8 mouse cellular contexts compared by ENCODE assay signal in genomic region chr11:97279405-97280215, GRCm38 (mm10). TPM values are rescaled to one million over a fixed set of nuclear protein-coding genes. Genes with fewer than 3 reads are reported as not detected.
DNase-seq lines count a peak whose midpoint lies in the region; ATAC-seq and TF ChIP-seq lines count a peak whose summit lies in the region.

No protein-coding gene starts in this region.

- TF ChIP-seq CTCF in Patski (IDR thresholded peaks at IDR 0.05) = no peak

- in situ Hi-C loops in Patski (cut with MboI; ENCODE audit: low pct_unique_long_range_greater_than_20kb) = loop anchor here (5.0 kb wide), 1 partner anchor 33 kb away; no protein-coding TSS in a partner anchor

- no peak for DNase-seq in Patski (ENCODE audit: low read depth, low spot score)
- DNase-seq in cerebellum, adult 9-10 months = peak; percentile 58
- DNase-seq in hindbrain, embryonic 11.5 days (ENCODE audit: low spot score) = peak; percentile 84
- peak; percentile 38 to 51 for DNase-seq in layer of hippocampus, postnatal 25 days (ENCODE audit: extremely low spot score in 1 of 2, low spot score in 1 of 2)
- DNase-seq in lung, postnatal 14 days = peak; percentile 49
- DNase-seq in retina, embryonic 14.5 days (ENCODE audit: low spot score) = peak; percentile 85
- DNase-seq in urinary bladder, postnatal 36 days (ENCODE audit: low spot score in 2 of 2) = peak; percentile 22 to 42

- CTCF ChIA-PET in Patski (lab: Charles Lee) = interaction anchor here (3.8 kb wide), 1 partner anchor 31 kb away, joined by 16 read pairs; no protein-coding TSS in a partner anchor

- H3K9ac ChIP-seq in hindbrain, embryonic 11.5 days (ENCODE audit: low read depth, low read length) = peak overlapping the region; percentile 99

- no peaks in the 10 kb centered on the region for H3K9me3 ChIP-seq in hindbrain, embryonic 11.5 days (ENCODE audit: control insufficient read depth, low read length)

- H3K4me3 ChIP-seq in hindbrain, embryonic 11.5 days (ENCODE audit: low read depth, low read length) = peak overlapping the region; percentile 99

- no peaks in the 10 kb centered on the region for H3K27me3 ChIP-seq in Patski
- H3K27me3 ChIP-seq in hindbrain, embryonic 11.5 days (ENCODE audit: control insufficient read depth, insufficient read depth, low read length) = no peaks in the 10 kb centered on the region

- under 1% methylated on average over 37 of the region's 64 CpGs for WGBS in hindbrain, embryonic 11.5 days

- H3K4me1 ChIP-seq in hindbrain, embryonic 11.5 days (replicated peaks; ENCODE audit: control insufficient read depth, insufficient read depth, low read length) = peaks cover 5% of the 10 kb centered on the region

- peak overlapping the region; percentile 48 for H3K4me2 ChIP-seq in hindbrain, embryonic 11.5 days (replicated peaks; ENCODE audit: low read depth, low read length)

- POLR2A ChIA-PET in Patski (lab: Charles Lee) = interaction anchor here (0.5 to 2.3 kb wide), 5 partner anchors 18 to 532 kb away, joined by 3 to 15 read pairs (median 4); no protein-coding TSS in a partner anchor

- peak overlapping the region; percentile 99 for H3K27ac ChIP-seq in hindbrain, embryonic 11.5 days (ENCODE audit: low read depth, low read length)

- no peaks in the 10 kb centered on the region for H3K36me3 ChIP-seq in hindbrain, embryonic 11.5 days (ENCODE audit: control insufficient read depth, insufficient read depth, low read length)

- peak; percentile 59 for ATAC-seq in Patski
- ATAC-seq in frontal cortex, adult (ENCODE audit: low TSS enrichment) = peak; percentile 69; the same call in 1 of the 2 replicates
- ATAC-seq in hindbrain, embryonic 11.5 days (ENCODE audit: low FRiP score) = peak; percentile 89

RNA-seq across cellular contexts. Expression of gene Npepps, which starts 0.8 kb away (rescaled TPM):
- 114 TPM for polyA plus RNA-seq in Patski (2021)
- polyA plus RNA-seq in hindbrain, embryonic 11.5 days (2014; fragmentation: Nextera tagmentation; extraction: Ambion mirVana) = 93.6 and 108 TPM in 2 replicates
- 100 to 1,000 TPM; 130 to 144 TPM for total RNA-seq in layer of hippocampus, postnatal 25 days (2021)

RNA-seq across cellular contexts. Expression of gene Mrpl45, which starts 35.9 kb away (rescaled TPM):
- polyA plus RNA-seq in Patski (2021) = 43.5 TPM
- polyA plus RNA-seq in hindbrain, embryonic 11.5 days (2014; fragmentation: Nextera tagmentation; extraction: Ambion mirVana) = 51.4 and 52.9 TPM in 2 replicates
- 10 to 100 TPM; 24.1 to 31.3 TPM for total RNA-seq in layer of hippocampus, postnatal 25 days (2021)
